Mouse (Mus musculus) bone marrow macrophage, adult 2 months (primary cell): ENCODE data around the gene Hpse2.

Source experiments
- CTCF ChIP-seq: IDR thresholded peaks from 2 replicates; pipeline ENCODE4 v1.5.1; 2012; ENCODE audit warnings: low read depth, mild to moderate bottlenecking, low read length, moderate library complexity
- POLR2A ChIP-seq: IDR thresholded peaks from 2 replicates; pipeline ENCODE4 v1.6.1; 2012; ENCODE audit warnings: mild to moderate bottlenecking, low read depth, low read length, borderline replicate concordance

- TF ChIP-seq POLR2A (no peak), CTCF (no peak)
These were observed 360.9 kb downstream of the Hpse2 start for GRCm38 (mm10) chr19:43027305-43027704.
